Mouse (Mus musculus) liver, postnatal 0 days (tissue): ENCODE data around the gene Bmp7.

Experiments
- CTCF ChIP-seq: sonication (generic); IDR thresholded peaks from 2 replicates; pipeline ENCODE4 v1.5.1; 2016; ENCODE audit warnings: antibody characterized with exemption, low read depth
- EP300 ChIP-seq: IDR thresholded peaks from 2 replicates; pipeline ENCODE4 v1.6.1; 2016; ENCODE audit warnings: antibody characterized with exemption, low read depth, mild to moderate bottlenecking

DNA sequence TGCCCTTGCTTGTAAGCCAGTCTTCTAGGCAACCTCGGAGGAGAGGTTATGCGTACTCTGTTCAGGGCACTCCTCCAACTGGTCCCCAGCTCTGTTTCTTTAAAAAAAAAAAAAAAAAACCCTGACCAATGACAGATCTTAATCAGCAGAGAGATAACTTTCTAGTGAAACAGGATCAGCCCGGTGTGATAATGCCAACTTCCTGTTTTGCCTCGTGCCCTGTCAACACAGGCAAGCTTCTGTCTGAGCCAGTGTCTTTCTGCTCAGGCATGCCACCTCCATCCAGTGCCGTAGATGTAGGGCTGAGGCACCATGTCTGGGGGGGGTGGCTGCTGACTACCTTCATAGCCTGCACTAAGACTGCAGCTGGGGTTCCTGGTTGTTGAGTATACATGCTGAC, 12.5 kb downstream of the Bmp7 start:
- TF ChIP-seq CTCF = no peak
- TF ChIP-seq EP300 = no peak
